Mouse (Mus musculus) central nervous system, embryonic 18 days (tissue): ENCODE data around the gene Olfr414. TPM values are rescaled to one million over a fixed set of nuclear protein-coding genes. Genes with fewer than 3 reads are reported as not detected.

Source experiments
- polyA plus RNA-seq: library from polyadenylated mRNA; depleted of rRNA; stranded (reverse); fragments of >200 nt; gene quantifications from 2 replicates; pipeline ENCODE4 v1.2.3, GENCODE M21; 2012; rRNA removed

Gene Olfr414
- polyA plus RNA-seq: not detected in 2 replicates

DNA sequence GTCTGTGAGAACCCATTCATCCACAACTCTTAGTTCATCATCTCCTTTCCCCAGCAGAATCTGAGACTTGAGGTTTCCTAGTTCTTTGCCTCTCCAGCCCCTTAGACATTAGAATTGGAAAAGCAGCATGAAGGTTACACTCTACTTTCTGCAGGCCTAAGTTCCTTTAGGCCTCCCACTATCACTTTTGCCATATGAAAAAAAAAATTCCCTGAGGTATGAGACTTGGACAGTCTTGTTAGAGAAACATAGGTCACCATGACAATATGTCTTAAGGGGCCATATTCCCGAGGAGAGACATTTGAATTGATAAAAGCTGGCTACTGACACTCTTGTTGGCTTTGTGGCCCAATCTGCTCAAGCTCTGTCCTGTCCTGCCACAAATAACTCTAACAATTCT lies at the start of gene Olfr414:
Olfr414 (plus strand) TSS at position 301 of the 400 bp plus-strand sequence.

DNA sequence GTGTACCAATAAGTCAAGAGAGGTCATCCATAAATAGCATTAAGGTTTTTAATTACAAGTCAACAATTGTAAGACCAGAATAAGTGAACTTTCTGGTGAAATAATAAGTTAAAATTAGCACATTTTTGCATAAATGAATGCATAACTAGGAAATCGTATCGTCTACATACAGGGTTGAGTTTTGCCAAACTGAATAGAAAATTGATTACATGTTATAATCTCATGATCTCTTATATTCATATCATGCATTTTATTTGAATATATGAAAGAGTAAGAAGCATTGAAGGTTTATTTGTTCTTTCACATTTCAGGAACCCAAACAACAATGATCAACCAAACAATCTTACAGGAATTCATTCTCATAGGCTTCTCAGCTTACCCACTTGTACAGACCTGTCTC lies 33.1 kb upstream of the Olfr414 start, which contains the start of gene Olfr248:
Olfr248 (plus strand) TSS at position 301 of the 400 bp plus-strand sequence.

DNA sequence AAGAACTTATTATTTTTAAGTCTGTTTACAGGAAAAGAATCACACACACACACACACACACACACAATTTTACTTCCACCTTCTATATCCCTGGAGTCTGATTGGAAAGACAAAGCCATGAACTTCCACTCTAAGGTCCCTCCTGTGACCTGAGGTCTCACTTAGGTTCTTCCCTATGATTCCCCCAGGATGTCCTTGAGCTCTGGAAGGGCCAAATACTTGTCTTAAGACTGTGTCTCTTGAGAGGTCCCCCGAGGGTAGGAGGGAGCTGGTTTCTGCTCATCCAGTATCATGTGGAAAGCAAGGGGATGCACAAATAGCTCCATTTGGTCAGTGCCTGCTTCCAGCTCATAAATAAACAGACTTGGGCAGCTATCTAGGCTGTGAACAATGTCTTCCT lies 17.9 kb downstream of the Olfr414 start, which contains the start of gene Olfr220:
Olfr220 (plus strand) TSS at position 301 of the 400 bp plus-strand sequence.

Other genes with a start within 250 kb of the Olfr414 start
- gene Olfr419, start 172.0 kb upstream of the Olfr414 start, polyA plus RNA-seq: not detected in 2 replicates
- not detected in 2 replicates for gene Mptx1, start 93.5 kb upstream of the Olfr414 start, polyA plus RNA-seq
- gene Olfr417, start 58.9 kb upstream of the Olfr414 start, polyA plus RNA-seq: not detected in 2 replicates
- not detected in 2 replicates for gene Olfr248, start 33.0 kb upstream of the Olfr414 start, polyA plus RNA-seq
- gene Olfr220, start 18.0 kb downstream of the Olfr414 start, polyA plus RNA-seq: not detected in 2 replicates
- gene Fmn2, start 77.8 kb downstream of the Olfr414 start, polyA plus RNA-seq: 13.8 and 14.5 TPM in 2 replicates